Mouse (Mus musculus): ENCODE data around the gene Sgsm3. TPM values are rescaled to one million over a fixed set of nuclear protein-coding genes. Genes with fewer than 3 reads are reported as not detected.

Gene Sgsm3
- polyA plus RNA-seq, 1 experiment, result not detected

DNA sequence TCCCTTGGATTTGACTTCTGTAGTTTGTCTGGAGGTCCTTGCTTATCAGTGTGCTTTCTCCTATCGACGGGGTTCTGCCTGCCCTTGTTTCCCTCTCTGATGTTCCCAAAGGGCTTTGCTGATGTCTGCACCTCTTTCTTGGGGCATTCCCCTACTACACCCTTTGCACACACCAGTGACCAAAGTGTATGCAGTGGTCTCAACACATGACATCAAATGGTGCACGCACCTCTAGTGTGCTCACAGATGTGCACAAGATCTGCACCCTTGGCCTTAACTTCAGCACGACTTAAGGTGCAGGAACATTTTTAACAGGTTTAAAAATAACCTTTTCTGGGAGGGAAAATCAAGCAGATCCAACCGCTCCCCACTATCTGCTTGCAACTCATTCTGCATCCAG, 38.2 kb upstream of the Sgsm3 start:
- Histone ChIP-seq H3K27ac (ENCODE audit: insufficient read depth, low read depth, low read length) (no peak overlapping the region), H3K4me1 (ENCODE audit: control insufficient read depth, insufficient read depth, low read length) (peaks cover 4% of the 10 kb centered on the region), H3K4me3 (ENCODE audit: insufficient read depth, low read depth, low read length) (no peak overlapping the region)
- TF ChIP-seq POLR2A (IDR thresholded peaks at IDR 0.05; ENCODE audit: insufficient read depth, low read depth, low read length) (no peak), CTCF (IDR thresholded peaks at IDR 0.05; ENCODE audit: insufficient read depth, low read depth, low read length) (no peak)
- WGBS, result 63% methylated on average over 5 of the region's 5 CpGs

DNA sequence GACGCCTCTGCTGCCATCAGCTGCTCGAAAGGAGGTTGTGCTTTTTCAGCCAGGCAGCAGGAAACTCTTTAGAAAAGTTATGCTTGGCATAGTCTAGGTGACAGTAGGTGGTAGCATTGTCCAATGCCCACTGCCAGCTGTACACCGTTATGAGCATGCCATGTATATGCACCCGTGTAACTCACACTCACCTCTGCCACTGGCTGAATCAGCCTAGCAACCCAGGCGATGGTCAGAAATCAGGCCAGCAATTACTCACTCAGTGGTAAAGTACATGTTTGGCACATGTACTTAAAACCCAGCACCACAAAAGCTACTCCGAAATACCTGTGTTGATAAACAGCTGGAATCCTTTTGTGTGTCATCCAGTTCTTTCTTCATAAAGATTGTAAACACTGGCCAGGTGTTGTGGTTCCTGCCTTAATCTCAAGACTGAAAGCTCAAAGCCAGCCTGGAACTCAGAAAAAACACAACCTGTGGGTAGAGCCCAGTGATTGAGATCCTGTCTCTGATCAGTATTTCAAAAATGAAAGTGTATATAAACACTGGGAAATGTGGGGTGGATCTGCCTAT, 36.0 kb upstream of the Sgsm3 start:
- TF ChIP-seq POLR2A (IDR thresholded peaks at IDR 0.05; ENCODE audit: insufficient read depth, low read depth, low read length) (no peak), CTCF (IDR thresholded peaks at IDR 0.05; ENCODE audit: insufficient read depth, low read depth, low read length) (no peak)
- no peak overlapping the region for H3K27ac ChIP-seq (ENCODE audit: insufficient read depth, low read depth, low read length)
- peaks cover 4% of the 10 kb centered on the region for H3K4me1 ChIP-seq (ENCODE audit: control insufficient read depth, insufficient read depth, low read length)
- WGBS, result 69% methylated on average over 6 of the region's 6 CpGs
- H3K4me3 ChIP-seq (ENCODE audit: insufficient read depth, low read depth, low read length), result no peak overlapping the region

DNA sequence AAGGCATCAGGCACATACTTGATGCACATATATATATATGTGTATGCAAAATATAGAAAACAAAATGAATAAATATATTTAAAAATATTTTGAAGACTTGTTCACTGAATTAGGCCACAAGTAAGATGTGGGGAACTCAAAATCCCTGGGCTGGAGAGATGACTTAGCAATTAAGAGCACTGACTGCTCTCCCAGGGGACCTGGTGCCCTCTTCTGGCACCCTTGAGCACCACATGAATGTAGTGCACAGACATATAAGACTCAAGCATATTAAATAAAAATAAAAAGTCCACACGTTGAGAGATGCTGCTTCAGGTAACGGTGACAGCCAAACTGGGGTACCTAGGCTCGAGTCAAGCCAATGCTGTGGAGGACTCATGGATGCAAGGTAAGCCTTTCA, 31.7 kb upstream of the Sgsm3 start:
- no peak overlapping the region for H3K27ac ChIP-seq (ENCODE audit: insufficient read depth, low read depth, low read length)
- no peak overlapping the region for H3K4me3 ChIP-seq (ENCODE audit: insufficient read depth, low read depth, low read length)
- WGBS, result 52% methylated on average over 3 of the region's 3 CpGs
- H3K4me1 ChIP-seq (ENCODE audit: control insufficient read depth, insufficient read depth, low read length), result peaks cover 11% of the 10 kb centered on the region
- TF ChIP-seq CTCF (IDR thresholded peaks at IDR 0.05; ENCODE audit: insufficient read depth, low read depth, low read length) (no peak), POLR2A (IDR thresholded peaks at IDR 0.05; ENCODE audit: insufficient read depth, low read depth, low read length) (no peak)

DNA sequence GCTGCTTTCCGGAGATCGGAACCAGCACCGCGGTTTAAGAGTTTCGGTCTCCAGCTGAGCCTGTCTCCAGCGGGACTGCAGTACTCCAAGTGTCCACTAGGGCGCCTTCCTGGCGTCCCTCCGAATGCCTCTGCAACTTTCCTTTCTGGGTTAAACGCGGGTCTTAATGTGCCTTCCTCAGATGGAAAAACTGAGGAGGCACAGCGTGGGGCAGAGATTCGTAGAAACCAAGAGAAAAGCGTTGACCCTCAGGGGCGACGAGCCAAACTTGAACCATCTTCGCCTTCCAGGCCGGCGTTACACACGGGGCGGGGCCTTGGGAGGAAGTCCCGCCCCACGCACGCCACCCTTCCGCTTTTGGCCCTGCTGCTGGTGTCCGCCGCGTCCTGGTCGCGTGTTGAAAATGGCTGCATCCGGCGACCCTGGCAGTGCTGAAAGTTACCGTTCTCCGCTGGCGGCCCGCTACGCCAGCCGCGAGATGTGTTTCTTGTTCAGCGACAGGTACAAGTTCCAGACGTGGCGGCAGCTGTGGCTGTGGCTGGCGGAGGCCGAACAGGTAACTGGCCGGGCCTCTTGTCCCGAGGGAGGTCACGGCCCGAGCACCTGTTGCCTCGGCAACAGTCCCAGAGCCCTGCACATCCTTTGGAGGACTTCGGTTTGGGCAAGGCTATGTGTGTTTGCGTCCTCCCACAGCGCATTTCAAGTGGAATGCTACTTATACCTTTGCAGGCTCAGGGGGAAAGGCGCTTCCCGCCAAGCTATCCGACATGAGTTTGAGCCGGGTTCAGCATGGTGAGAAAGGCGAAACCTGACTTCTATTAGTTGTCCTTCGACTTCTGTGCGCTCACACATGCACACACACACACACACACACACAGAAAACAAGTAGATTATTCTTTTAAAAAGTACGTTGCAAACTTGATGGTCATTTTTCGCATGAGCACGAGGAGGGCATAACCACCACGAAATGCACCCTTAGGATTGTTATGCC, 29.1 kb upstream of the Sgsm3 start, which contains the start of gene Adsl:
Gene Adsl, plus strand, starts transcription at position 346 of the 991 bp plus-strand sequence.
- Histone ChIP-seq H3K4me3 (ENCODE audit: insufficient read depth, low read depth, low read length) (peak within 1 kb of the TSS; percentile 84), H3K27ac (ENCODE audit: insufficient read depth, low read depth, low read length) (0 out of 2 replicates have a peak within 1 kb of the TSS, but pooled peaks have one; percentile 18), H3K4me1 (ENCODE audit: control insufficient read depth, insufficient read depth, low read length) (peaks cover 9% of the 10 kb centered on the region)
- peak; percentile 79 for TF ChIP-seq POLR2A (IDR thresholded peaks at IDR 0.05; ENCODE audit: insufficient read depth, low read depth, low read length)
- TF ChIP-seq CTCF (IDR thresholded peaks at IDR 0.05; ENCODE audit: insufficient read depth, low read depth, low read length), result peak; percentile 100
- WGBS, result under 1% methylated on average over 63 of the region's 63 CpGs

DNA sequence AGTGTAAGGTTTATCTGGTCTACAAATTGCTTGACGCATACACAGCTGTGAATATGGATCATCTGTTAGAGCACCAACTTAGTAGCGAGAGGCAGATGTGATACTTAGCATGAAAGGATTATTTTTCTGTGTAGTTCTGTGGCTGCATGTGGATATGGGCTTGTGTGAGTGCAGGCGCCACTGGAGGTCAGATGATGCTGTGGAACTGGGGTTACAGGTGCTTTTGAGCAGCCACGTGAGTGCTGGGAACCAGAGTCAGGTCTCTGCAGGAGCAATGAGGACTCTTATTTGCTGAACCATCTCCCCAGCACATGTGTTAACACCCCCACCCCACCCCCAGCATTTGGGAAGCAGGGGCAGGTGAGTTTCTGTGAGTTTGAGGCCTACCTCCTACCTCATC, 28.1 kb upstream of the Sgsm3 start:
- WGBS, result 47% methylated on average over 4 of the region's 4 CpGs
- Histone ChIP-seq H3K27ac (ENCODE audit: insufficient read depth, low read depth, low read length) (no peak overlapping the region), H3K4me1 (ENCODE audit: control insufficient read depth, insufficient read depth, low read length) (peaks cover 9% of the 10 kb centered on the region), H3K4me3 (ENCODE audit: insufficient read depth, low read depth, low read length) (peak overlapping the region; percentile 2; the same call in 1 of the 2 replicates)
- no peak for TF ChIP-seq CTCF (IDR thresholded peaks at IDR 0.05; ENCODE audit: insufficient read depth, low read depth, low read length)
- no peak for TF ChIP-seq POLR2A (IDR thresholded peaks at IDR 0.05; ENCODE audit: insufficient read depth, low read depth, low read length)

DNA sequence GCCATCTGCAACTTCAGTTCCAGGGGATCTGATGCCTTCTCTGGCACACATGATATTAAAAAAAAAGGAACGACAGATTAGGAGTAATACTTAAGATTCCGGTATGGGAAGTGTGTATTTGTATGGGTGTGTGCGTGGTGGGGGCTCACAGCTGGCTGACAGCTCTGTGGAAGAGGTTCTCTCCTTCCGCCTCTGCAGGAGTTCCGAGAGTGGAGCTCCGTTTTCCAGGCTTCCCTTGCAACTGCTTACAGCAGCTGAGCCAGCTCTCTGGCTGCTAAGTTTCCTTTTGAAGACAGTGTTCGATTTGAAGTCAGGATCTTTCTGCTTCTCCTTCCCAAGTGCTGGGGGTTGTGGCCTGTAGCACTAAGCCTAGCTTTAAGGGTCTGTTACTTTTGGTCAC, 27.5 kb upstream of the Sgsm3 start:
- WGBS, result 50% methylated on average over 7 of the region's 7 CpGs
- Histone ChIP-seq H3K4me3 (ENCODE audit: insufficient read depth, low read depth, low read length) (0 out of 2 replicates have a peak overlapping the region, but pooled peaks have one; percentile 2), H3K4me1 (ENCODE audit: control insufficient read depth, insufficient read depth, low read length) (peaks cover 9% of the 10 kb centered on the region), H3K27ac (ENCODE audit: insufficient read depth, low read depth, low read length) (no peak overlapping the region)
- no peak for TF ChIP-seq POLR2A (IDR thresholded peaks at IDR 0.05; ENCODE audit: insufficient read depth, low read depth, low read length)
- no peak for TF ChIP-seq CTCF (IDR thresholded peaks at IDR 0.05; ENCODE audit: insufficient read depth, low read depth, low read length)

DNA sequence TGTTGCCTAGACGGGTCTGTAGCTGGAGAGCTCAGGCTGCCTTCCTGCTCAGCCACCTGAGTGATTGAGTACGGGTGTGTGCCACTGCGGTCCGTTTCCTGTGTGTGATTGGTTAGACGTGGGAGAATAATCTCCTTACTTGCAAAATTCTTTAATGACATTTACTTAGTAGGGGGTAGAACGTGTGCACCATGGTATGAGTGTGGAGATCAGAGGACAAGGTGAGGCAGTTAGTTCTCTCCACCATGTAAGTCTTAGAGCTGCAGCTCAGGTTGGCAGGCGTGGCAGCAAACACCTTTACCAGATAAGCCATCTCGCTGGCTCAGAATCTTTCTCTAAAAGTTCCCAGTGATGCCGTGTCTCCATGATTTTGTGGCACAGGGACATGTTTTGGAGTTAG, 23.6 kb upstream of the Sgsm3 start:
- no peak overlapping the region for H3K27ac ChIP-seq (ENCODE audit: insufficient read depth, low read depth, low read length)
- no peak overlapping the region for H3K4me3 ChIP-seq (ENCODE audit: insufficient read depth, low read depth, low read length)
- no peak for TF ChIP-seq CTCF (IDR thresholded peaks at IDR 0.05; ENCODE audit: insufficient read depth, low read depth, low read length)
- 92% methylated on average over 9 of the region's 9 CpGs for WGBS
- peaks cover 9% of the 10 kb centered on the region for H3K4me1 ChIP-seq (ENCODE audit: control insufficient read depth, insufficient read depth, low read length)

DNA sequence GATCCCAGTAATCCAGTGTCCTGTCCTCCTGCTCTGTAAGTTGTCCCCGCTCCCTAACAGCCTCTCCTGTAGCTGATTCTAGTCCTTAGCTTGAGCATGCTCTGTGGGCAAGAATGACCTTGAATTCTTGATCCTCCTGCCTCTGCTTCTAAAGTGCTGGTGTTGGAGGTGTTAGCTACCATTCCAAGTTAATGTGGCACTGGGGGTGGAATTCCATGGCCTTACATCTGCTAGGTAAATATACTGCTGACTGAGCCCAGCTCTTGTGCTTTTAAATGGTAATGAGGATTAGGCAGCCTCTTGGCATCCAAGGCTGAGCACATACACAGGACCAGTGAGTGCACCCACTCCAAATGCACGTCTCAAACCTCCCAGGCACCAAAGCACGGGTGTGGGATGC, 22.7 kb upstream of the Sgsm3 start:
- 41% methylated on average over 3 of the region's 3 CpGs for WGBS
- TF ChIP-seq POLR2A (IDR thresholded peaks at IDR 0.05; ENCODE audit: insufficient read depth, low read depth, low read length), result no peak
- peaks cover 4% of the 10 kb centered on the region for H3K4me1 ChIP-seq (ENCODE audit: control insufficient read depth, insufficient read depth, low read length)
- no peak overlapping the region for H3K27ac ChIP-seq (ENCODE audit: insufficient read depth, low read depth, low read length)
- H3K4me3 ChIP-seq (ENCODE audit: insufficient read depth, low read depth, low read length), result no peak overlapping the region

DNA sequence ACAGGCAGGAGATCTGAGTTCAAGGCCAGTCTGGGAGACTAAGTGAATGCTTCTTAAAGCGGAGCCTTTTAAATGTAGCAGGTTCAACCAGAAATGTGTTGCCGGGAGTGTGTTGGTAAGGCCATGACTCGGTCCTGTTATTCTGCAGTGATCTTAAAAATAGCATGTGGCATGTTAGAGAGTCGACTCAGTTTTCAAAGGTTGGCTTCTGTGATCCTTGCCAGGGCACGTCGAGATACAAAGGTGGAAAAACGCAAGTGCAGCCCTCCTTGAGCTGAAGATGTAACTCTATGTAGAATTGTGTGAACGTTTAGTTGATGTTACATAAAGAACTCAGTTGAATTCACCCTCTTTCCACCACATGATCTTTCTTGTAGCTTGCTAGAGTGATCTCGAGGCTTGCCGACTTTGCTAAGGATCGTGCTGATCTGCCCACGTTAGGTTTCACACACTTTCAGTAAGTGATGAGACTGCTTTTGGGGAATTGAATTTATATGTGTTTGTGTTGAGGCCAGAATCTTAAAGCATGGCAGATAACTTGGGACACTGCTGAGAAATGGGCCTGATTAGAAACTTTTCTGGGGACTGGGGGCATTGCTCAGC, 21.6 kb upstream of the Sgsm3 start:
- no peak overlapping the region for H3K27ac ChIP-seq (ENCODE audit: insufficient read depth, low read depth, low read length)
- no peak overlapping the region for H3K4me3 ChIP-seq (ENCODE audit: insufficient read depth, low read depth, low read length)
- TF ChIP-seq CTCF (IDR thresholded peaks at IDR 0.05; ENCODE audit: insufficient read depth, low read depth, low read length) (no peak), POLR2A (IDR thresholded peaks at IDR 0.05; ENCODE audit: insufficient read depth, low read depth, low read length) (no peak)
- 91% methylated on average over 12 of the region's 12 CpGs for WGBS
- no peaks in the 10 kb centered on the region for H3K4me1 ChIP-seq (ENCODE audit: control insufficient read depth, insufficient read depth, low read length)
